Mouse (Mus musculus) hindbrain, postnatal 0 days (tissue): Measurements from ENCODE around the gene C77080. TPM values are rescaled to one million over a fixed set of nuclear protein-coding genes. Genes with fewer than 3 reads are reported as not detected.

Experiments used
- ATAC-seq: fragments of 200-750 bp; cut with Nextera tagmentation; 2 replicates; pipeline ENCODE4 v1.8.0; 2017; ENCODE audit warnings: mild to moderate bottlenecking, moderate TSS enrichment, moderate library complexity
- DNase-seq: peaks from one replicate; pipeline ENCODE4 v3.0.0-alpha.2; 2015; ENCODE audit warnings: low spot score
- H3K27ac ChIP-seq: fragments of 300-500 bp; sonication (generic); 2 replicates; pipeline ENCODE4 v1.5.1; 2014; ENCODE audit warnings: mild to moderate bottlenecking
- H3K27me3 ChIP-seq: fragments of 300-500 bp; sonication (generic); 2 replicates; pipeline ENCODE4 v1.6.1; 2014; ENCODE audit warnings: low read length, mixed read lengths; ENCODE audit not compliant: insufficient read depth
- H3K36me3 ChIP-seq: fragments of 300-500 bp; sonication (generic); 2 replicates; pipeline ENCODE4 v1.6.1; 2014; ENCODE audit warnings: low read length, mixed read lengths; ENCODE audit not compliant: insufficient read depth
- H3K4me1 ChIP-seq: fragments of 300-500 bp; sonication (generic); 2 replicates; pipeline ENCODE4 v1.6.1; 2014; ENCODE audit warnings: antibody characterized with exemption, low read length, mixed read lengths; ENCODE audit not compliant: insufficient read depth
- H3K4me2 ChIP-seq: fragments of 300-500 bp; sonication (generic); 2 replicates; pipeline ENCODE4 v1.6.1; 2014; ENCODE audit warnings: low read depth, mild to moderate bottlenecking, low read length, moderate library complexity, mixed read lengths
- H3K4me3 ChIP-seq: fragments of 300-500 bp; sonication (generic); 2 replicates; pipeline ENCODE4 v1.5.1; 2014; ENCODE audit warnings: low read length
- H3K9ac ChIP-seq: fragments of 300-500 bp; sonication (generic); replicated peaks from 2 replicates; pipeline ENCODE4 v1.6.1; 2014; ENCODE audit warnings: mild to moderate bottlenecking, low read length, moderate library complexity, mixed read lengths
- H3K9me3 ChIP-seq: fragments of 300-500 bp; sonication (generic); 2 replicates; pipeline ENCODE4 v1.6.1; 2016; ENCODE audit warnings: low read length, mixed read lengths
- CTCF ChIP-seq: IDR thresholded peaks from 2 replicates; pipeline ENCODE4 v1.5.1; 2016; ENCODE audit warnings: antibody characterized with exemption, control low read depth, low read depth
- WGBS: fragments of 180-500 bp; shearing (Covaris S2); extraction: QIAGEN DNeasy Blood & Tissue Kit; methylation state at CpG from one replicate; pipeline ENCODE4 v1.1.7; 2014; 5-methylcytosine and 5-hydroxymethylcytosine counted together
- polyA plus RNA-seq: library from polyadenylated mRNA; unstranded; fragments of >200 nt; fragmentation: Nextera tagmentation; extraction: Ambion mirVana; gene quantifications from 2 replicates; pipeline ENCODE4 v1.2.1, GENCODE M21; 2015
- total RNA-seq: library from RNA; depleted of rRNA; stranded (reverse); fragments of >200 nt; gene quantifications from 2 replicates; pipeline ENCODE4 v1.2.3, GENCODE M21; 2014; rRNA removed

The C77080 gene
- total RNA-seq (23.1 and 29.0 TPM in 2 replicates), polyA plus RNA-seq (4.9 and 5.3 TPM in 2 replicates)

DNA sequence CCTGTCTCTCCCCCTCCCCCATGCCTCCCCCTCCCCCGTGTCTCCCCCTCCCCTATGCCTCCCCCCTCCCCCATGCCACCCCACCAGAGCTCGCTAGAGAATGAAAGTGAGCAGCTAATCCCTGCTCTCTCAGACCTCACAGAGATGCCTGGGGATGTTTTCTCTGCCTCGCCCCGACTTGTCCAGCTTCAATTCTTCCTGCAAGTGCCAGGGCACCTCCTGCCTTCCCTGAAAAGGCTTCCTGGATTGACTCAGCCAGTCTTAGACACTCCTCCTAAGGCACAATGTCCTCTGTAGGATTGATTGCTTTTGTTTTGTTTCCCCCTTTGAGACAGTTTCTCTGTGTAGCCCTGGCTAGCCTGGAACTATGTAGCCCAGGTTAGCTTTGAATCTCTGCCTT is at the start of gene C77080:
C77080 (minus strand) TSS at position 209 of the 400 bp plus-strand sequence.
- Histone ChIP-seq H3K27ac (no peak within 1 kb of the TSS), H3K4me3 (no peak within 1 kb of the TSS), H3K4me2 (no peak within 1 kb of the TSS), H3K9ac (no peak within 1 kb of the TSS), H3K4me1 (peaks cover 5% of the 10 kb centered on the region; the same call in 1 of the 2 replicates), H3K27me3 (no peaks in the 10 kb centered on the region), H3K36me3 (no peaks in the 10 kb centered on the region), H3K9me3 (no peaks in the 10 kb centered on the region)
- TF ChIP-seq CTCF, result no peak
- DNase-seq, result no peak
- ATAC-seq, result no peak
- WGBS, result 0% methylated on average over 2 of the region's 4 CpGs

DNA sequence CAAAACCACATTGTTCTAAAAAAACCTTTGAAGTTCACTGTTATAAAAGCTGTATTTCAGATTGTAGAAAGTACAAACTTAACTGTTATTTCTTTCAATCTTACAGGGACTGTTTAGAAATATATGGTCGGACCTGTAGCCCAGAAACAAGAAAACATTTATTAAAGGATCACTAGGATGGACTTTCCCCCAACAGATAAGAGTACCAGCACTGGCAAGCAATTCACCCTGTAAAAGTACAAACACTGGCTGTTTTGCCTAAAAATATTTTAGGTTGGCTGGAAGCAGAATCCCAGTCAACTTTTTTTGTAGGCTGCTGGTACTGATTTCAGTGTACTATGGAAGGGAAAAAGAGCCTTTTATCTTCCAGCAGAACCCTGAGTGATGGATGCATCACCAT is 46.7 kb upstream of the C77080 start:
- no peak for TF ChIP-seq CTCF
- H3K4me3 ChIP-seq, result no peak overlapping the region
- ATAC-seq (no peak), DNase-seq (no peak)
- H3K4me1 ChIP-seq, result no peaks in the 10 kb centered on the region
- 96% methylated on average over 1 of the region's 1 CpGs for WGBS
- H3K27ac ChIP-seq, result no peak overlapping the region
- no peak overlapping the region for H3K9ac ChIP-seq
- H3K27me3 ChIP-seq, result no peaks in the 10 kb centered on the region
- H3K36me3 ChIP-seq, result peaks cover 33% of the 10 kb centered on the region; the same call in 1 of the 2 replicates
- H3K9me3 ChIP-seq, result no peaks in the 10 kb centered on the region
- no peak overlapping the region for H3K4me2 ChIP-seq

DNA sequence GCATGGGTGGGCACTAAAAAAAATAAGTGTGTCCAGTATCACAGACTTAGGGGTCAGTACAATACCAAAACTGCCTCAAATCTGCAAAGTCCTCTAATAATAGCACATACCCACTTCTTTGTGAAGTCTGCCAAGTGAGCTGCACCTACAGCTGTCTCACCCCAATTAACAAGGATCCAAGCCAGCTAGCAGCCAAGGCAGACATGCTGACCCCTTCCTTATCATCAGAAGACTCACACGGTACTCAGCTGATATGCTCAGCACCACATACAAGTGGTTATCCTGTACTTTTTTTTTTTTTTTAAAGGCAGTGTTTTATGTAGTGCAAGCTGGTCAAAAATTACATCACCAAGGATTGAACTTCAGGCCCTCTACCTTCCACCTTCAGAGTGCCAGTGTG is 43.1 kb upstream of the C77080 start:
- ATAC-seq (no peak), DNase-seq (no peak)
- Histone ChIP-seq H3K4me3 (no peak overlapping the region), H3K9ac (no peak overlapping the region), H3K27ac (no peak overlapping the region), H3K9me3 (no peaks in the 10 kb centered on the region), H3K4me2 (no peak overlapping the region), H3K27me3 (no peaks in the 10 kb centered on the region), H3K4me1 (no peaks in the 10 kb centered on the region), H3K36me3 (peaks cover 24% of the 10 kb centered on the region; the same call in 1 of the 2 replicates)
- TF ChIP-seq CTCF, result no peak
- WGBS, result 50% methylated on average over 1 of the region's 1 CpGs

DNA sequence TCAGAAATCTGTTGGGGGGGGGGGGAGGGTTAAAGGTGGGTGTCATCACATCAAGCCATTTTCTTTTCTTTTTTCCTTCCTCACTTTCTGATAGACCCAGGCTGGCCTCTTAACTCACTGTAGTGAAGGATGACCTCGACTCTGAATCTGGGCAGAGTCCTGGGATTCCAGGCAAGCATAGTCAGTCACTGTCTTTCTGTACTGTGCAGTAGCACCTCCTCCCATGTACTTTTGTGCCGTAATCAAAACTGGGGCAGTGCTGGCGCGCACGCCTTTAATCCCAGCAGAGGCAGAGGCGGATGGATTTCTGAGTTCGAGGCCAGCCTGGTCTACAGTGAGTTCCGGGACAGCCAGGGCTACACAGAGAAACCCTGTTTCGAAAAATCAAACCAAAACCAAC is 42.6 kb upstream of the C77080 start:
- DNase-seq (no peak), ATAC-seq (no peak)
- WGBS, result 87% methylated on average over 9 of the region's 9 CpGs
- Histone ChIP-seq H3K4me1 (no peaks in the 10 kb centered on the region), H3K27ac (no peak overlapping the region), H3K9me3 (no peaks in the 10 kb centered on the region), H3K27me3 (no peaks in the 10 kb centered on the region), H3K4me3 (no peak overlapping the region), H3K4me2 (no peak overlapping the region), H3K9ac (no peak overlapping the region), H3K36me3 (peaks cover 20% of the 10 kb centered on the region; the same call in 1 of the 2 replicates)
- TF ChIP-seq CTCF, result no peak

DNA sequence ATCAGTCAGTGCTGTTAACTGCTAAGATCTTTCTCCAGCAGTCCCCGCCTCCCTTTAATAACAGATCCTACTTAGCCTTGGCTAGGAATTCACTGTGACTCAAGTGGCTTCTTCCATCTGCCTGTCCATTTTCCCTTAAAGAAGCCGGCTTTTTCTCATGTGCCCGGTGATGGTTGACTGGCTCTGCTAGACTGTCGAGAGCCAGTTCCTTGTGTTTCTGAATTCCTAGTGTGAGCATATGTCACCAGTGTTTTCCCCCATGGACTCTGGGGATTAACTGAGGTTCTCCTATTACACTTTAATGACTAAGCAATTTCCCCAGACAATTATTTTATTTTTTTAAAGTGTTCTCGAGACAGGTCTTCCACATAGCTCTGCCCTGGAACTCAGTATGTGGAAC is 42.2 kb upstream of the C77080 start:
- Histone ChIP-seq H3K36me3 (peaks cover 16% of the 10 kb centered on the region; the same call in 1 of the 2 replicates), H3K4me1 (no peaks in the 10 kb centered on the region), H3K27me3 (no peaks in the 10 kb centered on the region), H3K4me3 (no peak overlapping the region), H3K9ac (no peak overlapping the region), H3K27ac (no peak overlapping the region), H3K4me2 (no peak overlapping the region), H3K9me3 (no peaks in the 10 kb centered on the region)
- no peak for ATAC-seq
- WGBS, result 64% methylated on average over 5 of the region's 5 CpGs
- no peak for DNase-seq
- no peak for TF ChIP-seq CTCF

DNA sequence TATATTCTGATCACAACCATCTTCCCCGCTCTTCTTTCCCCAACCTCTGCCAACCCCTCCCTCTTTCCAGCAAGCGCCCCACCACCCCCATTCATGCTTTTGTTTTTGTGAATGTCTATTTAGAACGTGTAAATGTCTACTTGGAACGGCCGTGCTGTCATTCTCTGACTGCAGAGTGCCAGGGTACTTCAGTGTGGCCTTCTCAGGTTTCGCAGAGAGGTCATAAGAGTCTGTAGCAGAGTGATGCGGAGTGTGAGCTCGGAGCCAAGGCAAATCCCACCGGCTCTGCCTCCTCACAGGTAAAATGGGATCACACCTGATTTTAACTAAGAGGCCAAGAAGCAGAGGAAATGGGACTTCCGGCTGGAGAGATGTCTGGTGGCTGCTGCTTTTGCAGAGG is 37.9 kb upstream of the C77080 start:
- Histone ChIP-seq H3K27ac (no peak overlapping the region), H3K4me1 (no peaks in the 10 kb centered on the region), H3K36me3 (no peaks in the 10 kb centered on the region), H3K4me3 (no peak overlapping the region), H3K27me3 (no peaks in the 10 kb centered on the region), H3K4me2 (no peak overlapping the region), H3K9me3 (no peaks in the 10 kb centered on the region), H3K9ac (no peak overlapping the region)
- DNase-seq (no peak), ATAC-seq (no peak)
- 50% methylated on average over 10 of the region's 10 CpGs for WGBS
- no peak for TF ChIP-seq CTCF

DNA sequence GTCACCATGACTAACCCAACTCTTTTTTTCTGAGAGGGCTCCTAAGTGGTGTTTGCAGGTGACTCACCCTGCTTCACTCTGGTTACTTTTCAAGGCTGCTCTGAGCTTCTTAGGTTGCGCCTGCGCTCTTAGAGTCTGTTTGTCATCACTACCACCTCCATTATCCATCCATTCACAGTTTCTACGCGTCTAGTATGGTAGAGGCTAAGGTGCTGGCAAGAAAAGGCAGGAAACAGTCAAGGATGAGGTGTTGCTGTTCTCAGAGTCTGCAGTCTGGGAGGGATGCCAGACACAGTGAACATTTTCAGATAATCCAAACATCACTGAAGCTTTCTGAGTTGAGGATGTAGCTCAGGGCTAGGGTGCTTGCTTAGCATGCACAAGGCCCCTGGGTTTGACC is 36.5 kb upstream of the C77080 start:
- Histone ChIP-seq H3K4me1 (no peaks in the 10 kb centered on the region), H3K9ac (no peak overlapping the region), H3K36me3 (no peaks in the 10 kb centered on the region), H3K27ac (no peak overlapping the region), H3K27me3 (no peaks in the 10 kb centered on the region), H3K4me3 (no peak overlapping the region), H3K4me2 (no peak overlapping the region), H3K9me3 (no peaks in the 10 kb centered on the region)
- ATAC-seq, result no peak
- WGBS, result 85% methylated on average over 4 of the region's 4 CpGs
- DNase-seq, result no peak
- no peak for TF ChIP-seq CTCF
